Mouse (Mus musculus) kidney, adult 10 weeks (tissue): ENCODE data around the gene Mrps36. TPM values are rescaled to one million over a fixed set of nuclear protein-coding genes. Genes with fewer than 3 reads are reported as not detected.

Source experiments
- polyA plus RNA-seq: library from polyadenylated mRNA; stranded (reverse); fragments of 350-450 nt; fragmentation: Illumina TruSeq; extraction: RNeasy Lipid Tissue Mini Kit (QIAGEN cat#74804); gene quantifications from one replicate; pipeline ENCODE4 v1.2.3, GENCODE M21; 2014; ENCODE audit warnings: low read depth, low replicate concordance

The Mrps36 gene
- polyA plus RNA-seq = 174 TPM

DNA sequence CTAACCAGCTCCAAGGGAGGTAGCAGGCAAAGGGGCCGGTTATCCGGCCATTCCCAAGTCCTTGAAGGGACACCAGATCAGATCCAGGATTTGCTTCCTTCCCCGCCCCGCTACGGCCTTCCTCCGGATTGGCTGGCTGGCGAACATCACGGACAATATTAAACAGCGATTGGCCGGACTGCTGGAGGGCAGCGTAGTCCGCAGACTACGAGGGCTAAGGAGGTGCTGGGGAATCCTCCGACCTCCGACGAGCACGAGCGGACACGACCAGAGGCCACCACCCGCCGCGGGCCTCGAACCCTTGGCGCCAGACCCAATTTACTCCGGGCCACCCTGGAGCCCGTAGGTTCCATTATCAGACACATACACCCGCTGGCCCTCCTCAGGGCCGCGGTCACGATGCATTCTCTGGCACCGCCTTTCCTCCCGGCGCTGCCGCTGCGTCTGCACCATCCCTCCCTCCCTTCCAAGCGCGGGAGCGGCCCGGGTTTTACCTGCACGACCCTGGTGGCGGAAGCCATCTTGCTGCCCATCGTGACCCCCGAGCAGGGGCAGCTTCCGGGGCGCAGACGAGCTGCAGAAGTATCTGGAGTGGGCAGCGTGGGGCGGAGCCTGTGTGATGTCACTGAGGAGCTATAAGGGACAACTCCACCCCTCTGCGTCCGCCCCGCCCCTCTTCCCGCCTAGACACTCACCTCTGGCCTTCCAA, at the start of gene Mrps36:
Gene Mrps36, minus strand, starts transcription at position 624 of the 709 bp plus-strand sequence.

DNA sequence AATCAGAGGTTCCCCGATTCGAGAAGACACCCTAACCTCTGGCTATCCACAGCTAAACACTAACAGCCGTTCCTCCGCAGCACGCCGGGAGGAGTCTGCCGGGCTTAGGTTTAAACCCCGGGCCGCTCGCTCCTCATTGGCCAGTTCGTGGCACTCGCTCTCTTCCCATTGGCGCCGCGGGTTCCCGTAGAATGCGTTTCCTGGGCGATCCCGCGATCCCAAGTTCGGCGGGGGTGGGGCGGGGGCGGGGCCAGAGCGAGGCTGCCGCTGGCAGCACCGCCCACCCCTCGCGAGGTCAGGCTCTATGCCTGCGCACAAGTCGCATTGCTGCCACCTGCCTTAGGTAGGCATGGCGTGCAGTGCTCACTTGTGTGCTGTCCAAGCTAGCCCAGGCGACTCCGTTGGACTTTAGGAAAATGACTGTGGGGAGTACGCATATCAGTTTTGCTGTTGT, 42.0 kb upstream of the Mrps36 start, which contains the start of gene Ccnb1:
Gene Ccnb1, minus strand, starts transcription at position 157 of the 454 bp plus-strand sequence.

DNA sequence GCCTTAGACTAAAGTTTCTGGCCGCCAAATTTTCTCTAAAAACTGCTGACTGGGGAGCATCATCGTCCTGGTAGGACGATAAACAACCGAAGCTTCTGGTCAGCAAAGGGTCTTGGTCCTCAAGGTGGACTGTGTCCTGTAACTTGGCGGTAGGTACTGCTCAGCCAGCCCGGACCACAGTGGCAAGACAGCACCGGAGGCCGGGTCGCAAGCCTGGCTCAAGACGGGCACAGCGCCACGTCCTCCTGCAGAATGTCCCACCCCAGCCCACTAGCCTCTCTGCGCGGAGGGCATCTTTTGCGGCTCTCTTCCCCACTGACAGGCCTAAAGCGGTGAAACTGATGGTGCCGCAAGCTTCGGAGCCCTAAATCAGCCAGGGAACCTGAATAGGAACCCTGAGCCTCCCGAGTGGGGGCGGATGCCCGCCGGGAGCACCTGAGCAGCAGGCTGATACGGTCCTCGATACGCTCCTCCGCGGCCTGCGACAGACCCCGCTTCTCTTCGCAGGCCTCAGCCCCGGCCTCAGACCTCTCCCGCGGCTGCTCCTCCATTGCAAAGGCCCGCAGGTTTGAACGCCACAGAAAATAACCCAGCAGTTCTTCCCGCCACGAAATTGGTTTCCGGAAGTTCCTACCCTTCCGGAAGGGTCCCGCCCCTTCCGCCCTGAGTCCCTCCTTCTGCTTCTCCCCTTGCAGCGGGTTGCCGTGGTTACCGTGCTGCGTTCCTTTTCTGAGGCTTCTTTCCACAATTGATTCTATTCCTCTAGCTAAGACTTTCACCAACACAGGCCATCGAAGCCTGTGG, 31.0 kb upstream of the Mrps36 start, which contains the start of gene Cenph:
Gene Cenph, minus strand, starts transcription at position 648 of the 804 bp plus-strand sequence.

DNA sequence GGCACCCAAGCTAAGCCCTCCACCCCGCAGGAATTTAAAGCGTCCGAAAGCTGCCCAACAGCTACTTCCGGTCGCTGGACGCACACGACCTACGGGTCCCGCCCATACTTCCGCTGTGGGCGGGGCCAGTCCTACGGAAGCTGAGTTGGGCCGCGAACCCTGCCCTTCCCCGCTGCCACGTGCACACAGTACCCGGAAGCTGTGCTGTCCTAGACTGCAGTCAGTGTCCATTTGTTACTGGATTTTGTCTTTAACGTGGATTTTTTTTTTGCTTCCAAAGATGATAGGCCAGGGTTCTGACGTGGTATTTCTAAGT, 13.6 kb downstream of the Mrps36 start, which contains the start of gene Cdk7:
Gene Cdk7, minus strand, starts transcription at position 79 of the 316 bp plus-strand sequence.

Other genes with a start within 250 kb of the Mrps36 start
- 46.3 TPM for gene Ocln, start 191.9 kb downstream of the Mrps36 start, polyA plus RNA-seq
- 10.0 TPM for gene Marveld2, start 127.7 kb downstream of the Mrps36 start, polyA plus RNA-seq
- 171 TPM for gene Ak6, start 93.7 kb downstream of the Mrps36 start, polyA plus RNA-seq
- 43.2 TPM for gene Rad17, start 93.6 kb downstream of the Mrps36 start, polyA plus RNA-seq
- 1.3 TPM for gene Taf9, start 93.1 kb downstream of the Mrps36 start, polyA plus RNA-seq
- 4.2 TPM for gene Ccdc125, start 74.9 kb downstream of the Mrps36 start, polyA plus RNA-seq
- 45.4 TPM for gene Cdk7, start 13.7 kb downstream of the Mrps36 start, polyA plus RNA-seq
- gene Cenph, start 31.2 kb upstream of the Mrps36 start, polyA plus RNA-seq = not detected
- 0.44 TPM for gene Ccnb1, start 41.9 kb upstream of the Mrps36 start, polyA plus RNA-seq
- gene Slc30a5, start 88.8 kb upstream of the Mrps36 start, polyA plus RNA-seq = 164 TPM